Mouse (Mus musculus): Measurements from ENCODE around the gene H2-Aa.

The H2-Aa gene

DNA sequence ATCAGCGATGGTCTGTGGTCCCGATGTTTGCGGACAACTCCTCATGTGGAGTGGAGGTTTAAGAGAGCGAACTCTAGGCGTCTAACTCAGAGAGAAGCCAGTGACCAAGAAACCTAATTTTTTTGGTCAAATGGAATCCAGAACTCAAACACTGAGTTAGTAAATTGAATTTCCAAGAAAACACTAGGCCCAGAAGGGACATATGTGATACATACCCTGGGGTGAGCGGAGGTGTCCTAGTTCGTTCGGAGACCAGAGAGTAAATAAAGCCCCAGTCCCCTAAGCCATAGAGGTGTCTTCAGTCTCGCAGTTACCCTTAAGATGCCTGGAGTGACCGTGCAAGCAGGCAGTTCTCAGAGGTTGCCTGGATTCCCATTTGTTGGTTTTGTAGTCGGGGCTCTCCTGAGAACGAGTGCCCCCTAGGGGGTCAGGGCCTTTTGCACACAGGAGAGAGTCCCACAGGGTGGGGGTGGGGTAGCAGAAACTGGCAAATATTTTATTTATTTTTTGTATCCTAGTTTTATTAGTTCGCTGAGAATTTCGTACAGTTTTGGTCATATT lies 23.7 kb downstream of the H2-Aa start:
- DNase-seq (ENCODE audit: low read depth, low spot score), result peak; percentile 27

GRCm38 (mm10) chr17:34263068-34263467 lies 24.6 kb downstream of the H2-Aa start:
- DNase-seq (ENCODE audit: low read depth, low spot score), result peak; percentile 88

- peak; percentile 69 for DNase-seq (ENCODE audit: low read depth, low spot score)
Measured at GRCm38 (mm10) chr17:34261502-34261901, 26.1 kb downstream of the H2-Aa start.

GRCm38 (mm10) chr17:34260551-34260950 lies 27.1 kb downstream of the H2-Aa start:
- DNase-seq (ENCODE audit: low read depth, low spot score), result no peak

DNA sequence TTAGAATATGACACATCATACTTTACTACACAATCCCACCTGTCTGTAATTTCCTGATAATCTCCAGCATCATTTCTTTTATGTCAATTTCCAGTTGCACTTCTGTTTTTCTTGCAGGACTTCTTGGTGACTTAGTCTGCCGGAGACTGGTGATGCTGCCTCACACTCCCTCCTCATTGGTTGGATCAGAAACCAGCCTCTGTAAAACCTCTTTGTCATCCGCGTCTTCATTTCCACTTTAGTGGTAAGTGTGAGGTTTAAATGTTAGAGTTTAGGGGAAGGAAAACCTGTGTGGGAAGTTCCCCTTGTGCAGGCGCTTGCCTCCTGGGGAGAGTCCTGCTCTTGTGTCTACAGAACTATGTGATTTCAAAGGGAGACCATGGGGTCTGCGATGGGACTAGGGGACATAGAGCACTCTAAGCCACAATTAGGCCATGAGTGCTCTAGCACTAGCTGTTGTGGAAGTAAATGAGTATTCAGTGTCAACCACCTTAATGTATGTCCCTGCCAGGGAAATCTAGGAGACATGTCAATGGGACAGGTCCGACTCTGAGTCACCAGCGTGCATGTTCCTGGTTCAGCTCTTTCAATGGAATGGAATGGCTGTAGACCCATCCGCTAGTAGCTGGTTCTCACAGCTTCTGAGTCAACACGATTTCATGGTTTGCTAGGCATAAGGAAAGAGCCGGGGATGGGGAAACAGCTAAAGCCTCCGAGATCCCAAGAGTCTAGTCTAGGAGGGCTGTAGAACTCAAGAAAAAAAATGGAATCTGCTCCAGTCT lies 29.8 kb downstream of the H2-Aa start, which contains the start of gene H2-Ab1:
Gene H2-Ab1, plus strand, starts transcription at position 96 of the 782 bp plus-strand sequence.
- DNase-seq (ENCODE audit: low read depth, low spot score), result peak; percentile 44

DNA sequence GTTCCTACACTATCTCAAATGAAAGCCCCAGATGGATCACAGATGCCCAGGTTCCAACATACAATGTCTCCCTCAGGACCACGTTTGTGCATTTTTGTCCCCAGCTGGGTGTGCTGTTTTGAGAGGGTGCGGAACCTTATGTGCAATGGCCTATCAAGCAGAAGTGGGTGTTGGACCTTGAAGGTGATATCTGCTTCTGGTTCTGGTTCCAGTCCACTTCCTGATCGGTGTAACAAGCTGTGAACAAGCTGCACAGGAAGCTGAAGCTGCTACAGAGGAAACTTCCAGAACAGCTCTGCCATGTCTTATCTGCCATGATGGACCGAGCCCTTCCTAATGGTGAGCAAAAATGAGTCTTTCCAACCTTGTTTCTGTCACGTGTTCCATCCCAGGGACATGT lies 31.1 kb downstream of the H2-Aa start:
- no peak for DNase-seq (ENCODE audit: low read depth, low spot score)

DNA sequence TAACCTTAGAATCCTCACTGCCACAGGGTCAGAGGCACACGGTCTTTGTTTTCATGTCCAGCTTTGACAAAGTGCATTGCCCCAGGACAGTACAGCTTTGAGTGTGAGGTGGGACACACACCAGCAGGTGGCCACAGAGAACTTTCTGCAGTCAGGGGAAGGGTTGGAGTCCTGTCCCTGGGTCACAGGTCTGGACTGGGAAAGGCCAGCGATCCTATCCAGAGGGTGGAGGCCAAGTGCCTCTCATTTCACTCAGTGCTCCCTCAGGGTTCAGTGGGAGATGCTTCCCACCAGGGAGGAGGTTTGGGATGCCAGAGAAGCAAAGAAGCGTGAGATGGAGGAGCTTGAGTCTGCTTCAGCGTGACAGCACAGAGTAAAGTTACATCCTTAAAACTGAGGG lies 36.0 kb downstream of the H2-Aa start:
- DNase-seq (ENCODE audit: low read depth, low spot score), result no peak

DNA sequence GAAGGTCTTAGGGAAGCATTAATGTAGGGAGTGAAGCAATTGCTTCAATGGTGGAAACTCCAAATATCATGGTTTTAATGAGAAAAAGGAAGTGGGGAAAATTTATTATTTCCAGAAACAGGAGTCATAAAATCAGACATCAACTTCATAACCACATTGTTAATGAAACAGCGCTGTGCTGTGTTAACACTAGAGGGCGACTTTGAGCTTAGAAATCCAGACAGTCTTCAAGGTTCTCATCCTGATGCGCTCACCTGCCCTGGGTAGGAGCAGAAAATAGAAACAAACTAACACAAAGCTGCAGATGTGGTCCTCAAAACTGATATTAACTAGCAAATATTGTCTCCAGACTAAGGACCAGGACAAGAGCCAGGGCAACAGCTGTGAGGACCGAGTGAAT lies 37.7 kb downstream of the H2-Aa start:
- no peak for DNase-seq (ENCODE audit: low read depth, low spot score)

DNA sequence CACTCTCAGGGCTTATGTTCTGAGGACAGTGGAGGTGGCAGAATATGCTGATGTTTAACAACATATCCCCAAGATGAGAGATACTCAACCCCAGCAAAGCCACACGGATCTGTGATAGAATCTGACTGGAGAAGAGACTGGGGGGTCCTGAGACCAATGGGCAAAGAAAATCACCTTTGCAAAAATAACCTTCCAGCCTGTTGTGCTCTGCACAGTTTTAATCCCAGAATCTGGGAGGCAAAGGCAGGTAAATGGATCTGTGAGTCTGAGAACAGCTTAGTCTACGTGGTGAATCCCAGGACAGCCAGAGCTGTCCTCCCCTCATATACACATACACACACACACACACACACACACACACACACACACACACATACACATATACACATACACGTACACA lies 38.3 kb downstream of the H2-Aa start:
- no peak for DNase-seq (ENCODE audit: low read depth, low spot score)

DNA sequence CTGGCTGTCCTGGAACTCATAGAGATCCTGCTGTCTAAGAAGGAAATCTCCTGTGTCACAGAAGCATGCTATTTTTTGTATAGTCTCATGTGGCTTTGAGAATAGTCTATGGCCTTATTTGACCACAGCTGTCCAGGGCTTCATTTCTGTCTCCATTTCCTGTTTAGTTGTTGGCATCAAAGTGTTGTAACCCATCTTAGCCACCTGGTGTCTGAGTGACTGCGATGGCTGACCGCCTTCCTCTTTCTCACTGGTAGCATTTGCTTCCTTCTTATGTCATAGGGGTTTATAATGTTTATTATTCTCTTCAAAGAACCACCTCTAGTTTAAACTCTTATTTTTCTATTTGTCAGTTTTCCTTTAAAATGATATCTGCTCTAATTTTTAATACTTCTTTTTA lies 38.9 kb downstream of the H2-Aa start:
- DNase-seq (ENCODE audit: low read depth, low spot score), result no peak

- no peak for DNase-seq (ENCODE audit: low read depth, low spot score)
Measured at GRCm38 (mm10) chr17:34247047-34247446, 40.6 kb downstream of the H2-Aa start.

GRCm38 (mm10) chr17:34244656-34245055 lies 43.0 kb downstream of the H2-Aa start:
- DNase-seq (ENCODE audit: low read depth, low spot score), result no peak

GRCm38 (mm10) chr17:34240916-34241315 lies 46.7 kb downstream of the H2-Aa start:
- DNase-seq (ENCODE audit: low read depth, low spot score), result no peak

DNA sequence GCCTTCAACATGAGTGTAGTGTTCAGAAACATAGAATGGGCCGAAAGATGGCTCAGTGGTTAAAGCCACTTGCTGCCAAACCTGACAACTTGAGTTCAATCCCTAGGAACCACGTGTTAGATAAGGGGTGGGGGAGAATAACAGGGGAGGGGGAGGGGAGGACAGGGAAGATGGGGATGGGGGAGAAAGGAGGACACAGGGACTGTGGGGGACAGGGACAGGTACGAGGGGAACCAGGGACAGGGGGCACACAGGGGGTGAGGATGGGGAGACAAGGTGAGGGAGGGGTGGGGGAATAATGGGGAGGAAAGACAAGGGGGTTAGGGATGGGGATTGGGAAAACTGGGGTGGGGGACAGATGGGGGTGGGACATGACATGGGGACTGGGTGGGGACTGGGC lies 47.3 kb downstream of the H2-Aa start:
- DNase-seq (ENCODE audit: low read depth, low spot score), result no peak

- no peak for DNase-seq (ENCODE audit: low read depth, low spot score)
Measured at GRCm38 (mm10) chr17:34239601-34240041, 48.0 kb downstream of the H2-Aa start.

DNA sequence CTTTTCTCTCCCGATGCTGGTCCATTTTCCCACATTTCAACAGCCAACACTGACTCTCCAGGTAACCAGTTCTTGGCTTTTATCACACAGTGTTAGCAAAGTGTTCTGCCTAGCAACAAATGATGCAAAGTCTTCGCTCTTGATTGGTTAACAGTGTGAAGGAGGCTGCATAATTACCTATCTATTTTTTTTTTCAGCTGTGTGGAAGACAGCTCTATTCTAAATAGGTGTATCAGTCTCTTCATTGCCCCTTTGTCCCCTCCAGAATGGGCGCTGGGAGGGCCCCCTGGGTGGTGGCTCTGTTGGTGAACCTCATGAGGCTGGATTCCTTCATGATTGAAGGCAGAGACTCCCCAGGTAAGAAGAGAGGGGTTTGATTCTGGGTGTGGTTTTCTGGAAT lies 48.9 kb downstream of the H2-Aa start, which contains the start of gene H2-Ob:
Gene H2-Ob, plus strand, starts transcription at position 198 of the 400 bp plus-strand sequence.
- DNase-seq (ENCODE audit: low read depth, low spot score), result no peak

GRCm38 (mm10) chr17:34237741-34238140 lies 49.9 kb downstream of the H2-Aa start:
- DNase-seq (ENCODE audit: low read depth, low spot score), result no peak

- no peak for DNase-seq (ENCODE audit: low read depth, low spot score)
Measured at GRCm38 (mm10) chr17:34236691-34237090, 50.9 kb downstream of the H2-Aa start.

- peak; percentile 58 for DNase-seq (ENCODE audit: low read depth, low spot score)
Measured at GRCm38 (mm10) chr17:34234926-34235325, 52.7 kb downstream of the H2-Aa start.
